Mouse (Mus musculus) forebrain, postnatal 0 days (tissue): ENCODE measurements around the gene Nr4a1. TPM values are rescaled to one million over a fixed set of nuclear protein-coding genes. Genes with fewer than 3 reads are reported as not detected.
A peak's percentile ranks its signal among the peaks of the same experiment; 100 is the strongest.

Source experiments
- ATAC-seq: fragments of 200-750 bp; cut with Nextera tagmentation; 2 replicates; pipeline ENCODE4 v1.8.0; 2017; ENCODE audit warnings: mild to moderate bottlenecking, moderate library complexity
- DNase-seq: peaks from one replicate; pipeline ENCODE4 v3.0.0-alpha.2; 2015
- H3K27ac ChIP-seq: fragments of 300-500 bp; sonication (generic); 2 replicates; pipeline ENCODE4 v1.5.1; 2014; ENCODE audit warnings: low read depth, mild to moderate bottlenecking, antibody characterized with exemption, low read length, moderate library complexity, mixed read lengths
- H3K27me3 ChIP-seq: fragments of 300-500 bp; sonication (generic); 2 replicates; pipeline ENCODE4 v1.6.1; 2014; ENCODE audit warnings: mild to moderate bottlenecking, low read length, mixed read lengths; ENCODE audit not compliant: insufficient read depth
- H3K36me3 ChIP-seq: fragments of 300-500 bp; sonication (generic); 2 replicates; pipeline ENCODE4 v1.6.1; 2014; ENCODE audit warnings: mild to moderate bottlenecking, moderate library complexity; ENCODE audit not compliant: insufficient read depth
- H3K4me1 ChIP-seq: fragments of 300-500 bp; sonication (generic); 2 replicates; pipeline ENCODE4 v1.6.1; 2014; ENCODE audit warnings: antibody characterized with exemption; ENCODE audit not compliant: insufficient read depth
- H3K4me2 ChIP-seq: fragments of 300-500 bp; sonication (generic); 2 replicates; pipeline ENCODE4 v1.6.1; 2014; ENCODE audit warnings: low read depth, mild to moderate bottlenecking, moderate library complexity
- H3K4me3 ChIP-seq: fragments of 300-500 bp; sonication (generic); 2 replicates; pipeline ENCODE4 v1.5.1; 2014; ENCODE audit warnings: low read depth, low read length, mixed read lengths
- H3K9ac ChIP-seq: fragments of 300-500 bp; sonication (generic); 2 replicates; pipeline ENCODE4 v1.6.1; 2014; ENCODE audit warnings: mild to moderate bottlenecking
- H3K9me3 ChIP-seq: fragments of 300-500 bp; sonication (generic); 2 replicates; pipeline ENCODE4 v1.6.1; 2016; ENCODE audit warnings: low read length
- CTCF ChIP-seq: sonication (generic); IDR thresholded peaks from 2 replicates; pipeline ENCODE4 v1.5.1; 2016; ENCODE audit warnings: antibody characterized with exemption, control low read depth, low read depth
- WGBS: fragments of 180-500 bp; shearing (Covaris S2); extraction: QIAGEN DNeasy Blood & Tissue Kit; methylation state at CpG from one replicate; pipeline ENCODE4 v1.1.7; 2014; 5-methylcytosine and 5-hydroxymethylcytosine counted together
- polyA plus RNA-seq: library from polyadenylated mRNA; unstranded; fragments of >200 nt; fragmentation: Nextera tagmentation; extraction: Ambion mirVana; gene quantifications from 2 replicates; pipeline ENCODE4 v1.2.1, GENCODE M21; 2015
- total RNA-seq: library from RNA; depleted of rRNA; stranded (reverse); fragments of >200 nt; gene quantifications from 2 replicates; pipeline ENCODE4 v1.2.3, GENCODE M21; 2014; rRNA removed

Gene Nr4a1
- 8.9 and 9.6 TPM in 2 replicates for total RNA-seq
- 8.5 and 9.0 TPM in 2 replicates for polyA plus RNA-seq

- H3K27me3 ChIP-seq: no peaks in the 10 kb centered on the region
- peak within 1 kb of the TSS; percentile 61 for H3K4me3 ChIP-seq
- H3K27ac ChIP-seq: no peak within 1 kb of the TSS
- TF ChIP-seq CTCF: no peak
- peak within 1 kb of the TSS; percentile 73 for H3K9ac ChIP-seq
- H3K4me1 ChIP-seq: peaks cover 6% of the 10 kb centered on the region; the same call in 1 of the 2 replicates
- peak within 1 kb of the TSS; percentile 92 for H3K4me2 ChIP-seq
- no peaks in the 10 kb centered on the region for H3K36me3 ChIP-seq
- ATAC-seq (peak; percentile 87), DNase-seq (peak; percentile 81)
- no peaks in the 10 kb centered on the region for H3K9me3 ChIP-seq
- WGBS: 3% methylated on average over 75 of the region's 82 CpGs
Observed at GRCm38 (mm10) chr15:101253886-101254795, at the start of gene Nr4a1. Nr4a1 (plus strand) TSS chr15:101254269.

- Histone ChIP-seq H3K36me3 (peaks cover 80% of the 10 kb centered on the region), H3K27ac (no peak overlapping the region), H3K4me1 (no peaks in the 10 kb centered on the region), H3K9ac (no peak overlapping the region), H3K4me2 (no peak overlapping the region), H3K27me3 (no peaks in the 10 kb centered on the region), H3K4me3 (no peak overlapping the region), H3K9me3 (no peaks in the 10 kb centered on the region)
- DNase-seq (no peak), ATAC-seq (no peak)
- 91% methylated on average over 7 of the region's 7 CpGs for WGBS
- no peak for TF ChIP-seq CTCF
Observed at GRCm38 (mm10) chr15:101204781-101205180, 49.3 kb upstream of the Nr4a1 start.

DNA sequence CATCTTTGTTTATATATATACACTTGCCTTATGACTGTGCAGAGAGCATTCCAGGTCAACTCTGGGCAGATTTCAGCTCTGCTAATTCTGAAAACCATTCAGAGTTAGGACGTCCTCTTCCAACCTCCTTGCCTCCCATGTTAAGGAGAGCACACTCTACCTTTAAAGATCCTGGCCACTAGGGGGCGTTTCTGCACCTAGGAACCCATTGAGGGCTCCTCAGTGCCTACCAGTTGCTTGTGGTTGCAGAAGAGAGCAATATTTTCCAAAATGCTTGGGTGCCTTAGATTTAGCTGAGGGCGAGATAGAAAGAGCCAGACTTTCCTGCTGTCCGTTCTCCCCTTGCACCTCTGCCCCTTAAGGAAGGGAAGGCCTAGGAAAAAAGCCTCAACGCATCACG lies 43.8 kb upstream of the Nr4a1 start:
- Histone ChIP-seq H3K27me3 (no peaks in the 10 kb centered on the region), H3K4me2 (no peak overlapping the region), H3K36me3 (peaks cover 77% of the 10 kb centered on the region), H3K9ac (no peak overlapping the region), H3K4me1 (no peaks in the 10 kb centered on the region), H3K27ac (no peak overlapping the region), H3K4me3 (no peak overlapping the region), H3K9me3 (no peaks in the 10 kb centered on the region)
- WGBS: 66% methylated on average over 6 of the region's 6 CpGs
- 0 out of 2 replicates have a peak, but pooled peaks have one; percentile 43 for ATAC-seq
- TF ChIP-seq CTCF: peak; percentile 71
- peak; percentile 68 for DNase-seq

GRCm38 (mm10) chr15:101210998-101211613 lies 43.0 kb upstream of the Nr4a1 start:
- Histone ChIP-seq H3K9me3 (no peaks in the 10 kb centered on the region), H3K36me3 (peaks cover 74% of the 10 kb centered on the region), H3K4me1 (no peaks in the 10 kb centered on the region), H3K4me3 (no peak overlapping the region), H3K9ac (no peak overlapping the region), H3K27me3 (no peaks in the 10 kb centered on the region), H3K4me2 (no peak overlapping the region), H3K27ac (no peak overlapping the region)
- no peak for DNase-seq
- TF ChIP-seq CTCF: no peak
- no peak for ATAC-seq
- 91% methylated on average over 14 of the region's 14 CpGs for WGBS

GRCm38 (mm10) chr15:101212435-101212834 lies 41.6 kb upstream of the Nr4a1 start:
- peaks cover 63% of the 10 kb centered on the region for H3K36me3 ChIP-seq
- WGBS: 63% methylated on average over 14 of the region's 14 CpGs
- no peak overlapping the region for H3K27ac ChIP-seq
- ATAC-seq (no peak), DNase-seq (no peak)
- TF ChIP-seq CTCF: no peak
- H3K4me1 ChIP-seq: no peaks in the 10 kb centered on the region
- H3K4me2 ChIP-seq: no peak overlapping the region
- H3K27me3 ChIP-seq: no peaks in the 10 kb centered on the region
- H3K9ac ChIP-seq: no peak overlapping the region
- no peak overlapping the region for H3K4me3 ChIP-seq
- H3K9me3 ChIP-seq: no peaks in the 10 kb centered on the region

- H3K9ac ChIP-seq: no peak overlapping the region
- no peak for ATAC-seq
Observed at GRCm38 (mm10) chr15:101215136-101215535, 38.9 kb upstream of the Nr4a1 start.

GRCm38 (mm10) chr15:101216036-101216435 lies 38.0 kb upstream of the Nr4a1 start:
- 72% methylated on average over 4 of the region's 4 CpGs for WGBS
- no peak for ATAC-seq

More at GRCm38 (mm10) chr15:101215136-101215535, 38.9 kb upstream of the Nr4a1 start:
- Histone ChIP-seq H3K36me3 (peaks cover 44% of the 10 kb centered on the region), H3K27ac (no peak overlapping the region), H3K4me3 (no peak overlapping the region), H3K9me3 (no peaks in the 10 kb centered on the region), H3K4me1 (no peaks in the 10 kb centered on the region), H3K4me2 (no peak overlapping the region), H3K27me3 (no peaks in the 10 kb centered on the region)
- TF ChIP-seq CTCF: no peak
- 86% methylated on average over 2 of the region's 2 CpGs for WGBS
- DNase-seq: no peak

More at GRCm38 (mm10) chr15:101216036-101216435, 38.0 kb upstream of the Nr4a1 start:
- Histone ChIP-seq H3K27me3 (no peaks in the 10 kb centered on the region), H3K4me2 (no peak overlapping the region), H3K9ac (no peak overlapping the region), H3K4me3 (no peak overlapping the region), H3K36me3 (peaks cover 35% of the 10 kb centered on the region), H3K27ac (no peak overlapping the region), H3K4me1 (no peaks in the 10 kb centered on the region), H3K9me3 (no peaks in the 10 kb centered on the region)
- DNase-seq: no peak
- no peak for TF ChIP-seq CTCF
